Mouse (Mus musculus): ENCODE measurements around the gene Acadm.

Acadm gene

GRCm38 (mm10) chr3:153944335-153944990, at the start of gene Acadm:
TSS of gene Acadm (minus strand) at chr3:153944632.
- H3K36me3 ChIP-seq (ENCODE audit: insufficient read depth, low read length): peaks cover 11% of the 10 kb centered on the region
- peak within 1 kb of the TSS; percentile 94 for H3K4me3 ChIP-seq (replicated peaks; ENCODE audit: low read length)
- no peaks in the 10 kb centered on the region for H3K9me3 ChIP-seq (ENCODE audit: low read length)
- TF ChIP-seq NANOG (IDR thresholded peaks at IDR 0.05; ENCODE audit: borderline replicate concordance, low read length) (no peak), POU5F1 (IDR thresholded peaks at IDR 0.05; ENCODE audit: borderline replicate concordance, low read length) (no peak), CTCF (conservative IDR thresholded peaks at IDR 0.05; ENCODE audit: low read length) (no peak)
- no peaks in the 10 kb centered on the region for H3K27me3 ChIP-seq (ENCODE audit: insufficient read depth, low read length)
- peaks cover 51% of the 10 kb centered on the region for H3K4me1 ChIP-seq (replicated peaks; ENCODE audit: low read depth, low read length)

GRCm38 (mm10) chr3:153984428-153985340, 40.3 kb upstream of the Acadm start:
- no peaks in the 10 kb centered on the region for H3K27me3 ChIP-seq (ENCODE audit: insufficient read depth, low read length)
- H3K4me1 ChIP-seq (replicated peaks; ENCODE audit: low read depth, low read length): 0 out of 2 replicates have a peak, but pooled peaks cover 4% of the 10 kb centered on the region
- TF ChIP-seq NANOG (IDR thresholded peaks at IDR 0.05; ENCODE audit: borderline replicate concordance, low read length): no peak
- no peak for TF ChIP-seq POU5F1 (IDR thresholded peaks at IDR 0.05; ENCODE audit: borderline replicate concordance, low read length)
- TF ChIP-seq CTCF (conservative IDR thresholded peaks at IDR 0.05; ENCODE audit: low read length): peak; percentile 68
- no peak overlapping the region for H3K4me3 ChIP-seq (replicated peaks; ENCODE audit: low read length)
- no peaks in the 10 kb centered on the region for H3K36me3 ChIP-seq (ENCODE audit: insufficient read depth, low read length)
- no peaks in the 10 kb centered on the region for H3K9me3 ChIP-seq (ENCODE audit: low read length)

DNA sequence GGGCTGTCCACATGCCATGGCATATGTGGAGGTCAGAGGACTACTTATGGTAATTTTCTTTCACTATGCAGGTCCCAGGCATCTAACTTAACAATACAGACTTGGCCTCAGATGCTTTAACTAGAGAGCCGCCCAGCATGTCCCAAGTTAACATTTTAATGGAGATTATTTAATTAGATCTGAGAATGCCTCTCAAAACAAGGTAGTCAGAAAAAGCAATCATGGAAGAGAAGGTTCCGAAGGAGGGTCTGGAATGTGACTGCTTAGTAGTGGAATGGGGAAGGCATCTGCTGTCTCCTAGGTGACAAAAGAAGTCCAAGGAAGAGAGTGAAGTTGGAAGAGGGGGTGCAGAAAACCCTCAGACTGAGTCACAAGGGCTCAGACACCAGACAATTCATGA, 36.2 kb upstream of the Acadm start:
- H3K9me3 ChIP-seq (ENCODE audit: low read length): no peaks in the 10 kb centered on the region
- 0 out of 2 replicates have a peak, but pooled peaks cover 4% of the 10 kb centered on the region for H3K4me1 ChIP-seq (replicated peaks; ENCODE audit: low read depth, low read length)
- no peaks in the 10 kb centered on the region for H3K36me3 ChIP-seq (ENCODE audit: insufficient read depth, low read length)
- peaks cover 21% of the 10 kb centered on the region for H3K27me3 ChIP-seq (ENCODE audit: insufficient read depth, low read length)
- TF ChIP-seq CTCF (conservative IDR thresholded peaks at IDR 0.05; ENCODE audit: low read length): no peak
- peak; percentile 23; the same call in 1 of the 2 replicates for TF ChIP-seq NANOG (IDR thresholded peaks at IDR 0.05; ENCODE audit: borderline replicate concordance, low read length)
- TF ChIP-seq POU5F1 (IDR thresholded peaks at IDR 0.05; ENCODE audit: borderline replicate concordance, low read length): no peak
- no peak overlapping the region for H3K4me3 ChIP-seq (replicated peaks; ENCODE audit: low read length)

GRCm38 (mm10) chr3:153975791-153976190, 31.4 kb upstream of the Acadm start:
- TF ChIP-seq POU5F1 (IDR thresholded peaks at IDR 0.05; ENCODE audit: borderline replicate concordance, low read length) (no peak), NANOG (IDR thresholded peaks at IDR 0.05; ENCODE audit: borderline replicate concordance, low read length) (no peak), CTCF (conservative IDR thresholded peaks at IDR 0.05; ENCODE audit: low read length) (no peak)
- Histone ChIP-seq H3K4me3 (replicated peaks; ENCODE audit: low read length) (no peak overlapping the region), H3K27me3 (ENCODE audit: insufficient read depth, low read length) (peaks cover 64% of the 10 kb centered on the region), H3K36me3 (ENCODE audit: insufficient read depth, low read length) (no peaks in the 10 kb centered on the region), H3K4me1 (replicated peaks; ENCODE audit: low read depth, low read length) (peaks cover 24% of the 10 kb centered on the region), H3K9me3 (ENCODE audit: low read length) (peaks cover 4% of the 10 kb centered on the region; the same call in 1 of the 2 replicates)

- H3K9me3 ChIP-seq (ENCODE audit: low read length): peaks cover 9% of the 10 kb centered on the region; the same call in 1 of the 2 replicates
- TF ChIP-seq POU5F1 (IDR thresholded peaks at IDR 0.05; ENCODE audit: borderline replicate concordance, low read length) (no peak), CTCF (conservative IDR thresholded peaks at IDR 0.05; ENCODE audit: low read length) (no peak), NANOG (IDR thresholded peaks at IDR 0.05; ENCODE audit: borderline replicate concordance, low read length) (no peak)
- peaks cover 20% of the 10 kb centered on the region for H3K4me1 ChIP-seq (replicated peaks; ENCODE audit: low read depth, low read length)
- peaks cover 71% of the 10 kb centered on the region for H3K27me3 ChIP-seq (ENCODE audit: insufficient read depth, low read length)
- no peaks in the 10 kb centered on the region for H3K36me3 ChIP-seq (ENCODE audit: insufficient read depth, low read length)
- H3K4me3 ChIP-seq (replicated peaks; ENCODE audit: low read length): no peak overlapping the region
Measured at GRCm38 (mm10) chr3:153975060-153975459, 30.6 kb upstream of the Acadm start.

- Histone ChIP-seq H3K36me3 (ENCODE audit: insufficient read depth, low read length) (no peaks in the 10 kb centered on the region), H3K4me3 (replicated peaks; ENCODE audit: low read length) (peak overlapping the region; percentile 83), H3K9me3 (ENCODE audit: low read length) (peaks cover 18% of the 10 kb centered on the region), H3K4me1 (replicated peaks; ENCODE audit: low read depth, low read length) (peaks cover 20% of the 10 kb centered on the region), H3K27me3 (ENCODE audit: insufficient read depth, low read length) (peaks cover 71% of the 10 kb centered on the region)
- TF ChIP-seq NANOG (IDR thresholded peaks at IDR 0.05; ENCODE audit: borderline replicate concordance, low read length) (no peak), CTCF (conservative IDR thresholded peaks at IDR 0.05; ENCODE audit: low read length) (no peak), POU5F1 (IDR thresholded peaks at IDR 0.05; ENCODE audit: borderline replicate concordance, low read length) (no peak)
Measured at GRCm38 (mm10) chr3:153973949-153974760, 29.7 kb upstream of the Acadm start.

- H3K4me3 ChIP-seq (replicated peaks; ENCODE audit: low read length): peak within 1 kb of the TSS; percentile 83
- H3K36me3 ChIP-seq (ENCODE audit: insufficient read depth, low read length): no peaks in the 10 kb centered on the region
- peaks cover 66% of the 10 kb centered on the region for H3K27me3 ChIP-seq (ENCODE audit: insufficient read depth, low read length)
- H3K9me3 ChIP-seq (ENCODE audit: low read length): peaks cover 21% of the 10 kb centered on the region
- no peak for TF ChIP-seq CTCF (conservative IDR thresholded peaks at IDR 0.05; ENCODE audit: low read length)
- no peak for TF ChIP-seq POU5F1 (IDR thresholded peaks at IDR 0.05; ENCODE audit: borderline replicate concordance, low read length)
- no peak for TF ChIP-seq NANOG (IDR thresholded peaks at IDR 0.05; ENCODE audit: borderline replicate concordance, low read length)
- H3K4me1 ChIP-seq (replicated peaks; ENCODE audit: low read depth, low read length): peaks cover 20% of the 10 kb centered on the region
Measured at GRCm38 (mm10) chr3:153973171-153973948, 28.9 kb upstream of the Acadm start, which contains the start of gene Slc44a5. TSS of gene Slc44a5 (plus strand) at chr3:153973436.

All from E14TG2a.4 (cell line).